Mouse (Mus musculus): ENCODE measurements around the gene Rpn1.

DNA sequence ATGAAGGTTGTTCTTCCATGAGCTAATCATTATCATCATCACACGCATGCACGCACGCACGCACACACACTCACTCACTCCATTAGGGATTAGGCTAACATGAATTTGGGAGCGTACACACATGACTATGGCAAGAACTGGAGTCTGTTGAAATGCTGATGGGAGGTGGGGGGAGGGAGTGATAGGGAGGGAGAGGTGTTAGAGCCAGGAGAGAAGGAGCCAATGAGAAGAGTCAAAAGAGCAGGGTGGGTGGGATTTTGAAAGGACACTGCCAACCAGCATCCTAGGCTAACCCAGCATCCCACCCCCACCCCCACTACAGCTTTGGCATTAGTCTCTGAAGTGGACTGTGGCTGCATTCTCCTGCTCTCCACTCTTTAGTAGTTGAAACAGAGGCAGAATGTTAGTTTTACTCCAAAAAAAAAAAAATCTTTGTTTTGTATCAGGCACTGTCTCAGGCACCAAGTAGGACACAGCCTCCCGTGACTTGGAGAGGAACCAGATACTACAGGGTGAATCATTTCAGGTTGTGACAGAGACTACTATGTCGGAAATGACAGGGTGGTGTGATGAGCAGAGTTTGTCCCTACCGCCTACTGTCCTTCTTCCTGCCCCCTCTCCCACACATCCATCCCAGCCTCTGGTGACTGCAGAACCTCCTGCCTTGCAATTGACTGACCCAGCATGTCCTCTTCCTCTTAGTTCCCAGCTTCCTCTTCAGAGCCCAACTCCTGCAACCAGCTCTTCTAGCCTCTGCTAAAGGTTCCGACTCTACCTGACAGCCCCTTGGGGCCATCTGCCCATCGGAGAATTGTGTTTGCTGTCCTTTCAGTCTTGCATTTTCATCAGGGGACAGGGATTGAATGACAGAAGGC is 23.6 kb downstream of the Rpn1 start:
- no peak for TF ChIP-seq POLR2A (IDR thresholded peaks at IDR 0.05; ENCODE audit: insufficient read depth, low read depth, low read length)
- no peak for TF ChIP-seq CTCF (IDR thresholded peaks at IDR 0.05; ENCODE audit: insufficient read depth, low read depth, low read length)

All from olfactory bulb, adult 2 months (tissue).